In genomic region chr7:128724761-128725160, GRCm38 (mm10) we compare ENCODE assay signal across 8 mouse cellular contexts. TPM values are rescaled to one million over a fixed set of nuclear protein-coding genes. Genes with fewer than 3 reads are reported as not detected.
DNase-seq lines count a peak whose midpoint lies in the region; ATAC-seq and TF ChIP-seq lines count a peak whose summit lies in the region.

No protein-coding gene starts in this region.

- no peaks in the 10 kb centered on the region; the same call in 1 of the 2 replicates for H3K4me1 ChIP-seq in cerebellum, adult 2 months (ENCODE audit: control insufficient read depth, insufficient read depth, low read length)
- peaks cover 8% of the 10 kb centered on the region; the same call in 1 of the 2 replicates for H3K4me1 ChIP-seq in liver, postnatal 0 days (ENCODE audit: insufficient read depth)
- 0 out of 2 replicates have a peak, but pooled peaks cover 6% of the 10 kb centered on the region for H3K4me1 ChIP-seq in neural tube, embryonic 14.5 days (ENCODE audit: control insufficient read depth, insufficient read depth, low read length)

- H3K9ac ChIP-seq in liver, postnatal 0 days (replicated peaks): no peak overlapping the region
- H3K9ac ChIP-seq in neural tube, embryonic 14.5 days (replicated peaks; ENCODE audit: low read depth, low read length): no peak overlapping the region

- no peaks in the 10 kb centered on the region for H3K9me3 ChIP-seq in liver, postnatal 0 days (ENCODE audit: low read length)
- H3K9me3 ChIP-seq in neural tube, embryonic 14.5 days (ENCODE audit: control insufficient read depth, low read length): no peaks in the 10 kb centered on the region

- TF ChIP-seq EP300 in liver, postnatal 0 days (IDR thresholded peaks at IDR 0.05; ENCODE audit: low read depth): no peak

- ATAC-seq in hematopoietic stem cell, adult 5-6 weeks (replicated peaks in 1 of 2; ENCODE audit: insufficient read depth in 1 of 2, low FRiP score in 2 of 2, low TSS enrichment in 1 of 2, low read depth in 1 of 2, poor library complexity in 2 of 2, severe bottlenecking in 2 of 2): peak; percentile 89 to 94
- peak; percentile 82 for ATAC-seq in liver, postnatal 0 days
- peak; percentile 87 for ATAC-seq in neural tube, embryonic 14.5 days (ENCODE audit: low read depth)

- TF ChIP-seq CTCF in cerebellum, adult 2 months (IDR thresholded peaks at IDR 0.05; ENCODE audit: borderline replicate concordance, insufficient read depth, low read depth, low read length): peak; percentile 48; the same call in 1 of the 2 replicates
- peak; percentile 92 for TF ChIP-seq CTCF in layer of hippocampus, adult 2 months (conservative IDR thresholded peaks at IDR 0.05)
- TF ChIP-seq CTCF in liver, postnatal 0 days (IDR thresholded peaks at IDR 0.05; ENCODE audit: low read depth): peak; percentile 80

- no peak overlapping the region for H3K4me3 ChIP-seq in cerebellum, adult 2 months (replicated peaks; ENCODE audit: insufficient read depth, low read depth, low read length)
- H3K4me3 ChIP-seq in layer of hippocampus, adult 2 months: no peak overlapping the region
- no peak overlapping the region for H3K4me3 ChIP-seq in liver, postnatal 0 days (ENCODE audit: low read depth, low read length)
- H3K4me3 ChIP-seq in neural tube, embryonic 14.5 days (ENCODE audit: low read depth, low read length): no peak overlapping the region

- no peak overlapping the region for H3K27ac ChIP-seq in cerebellum, adult 2 months (ENCODE audit: insufficient read depth, low read length)
- H3K27ac ChIP-seq in layer of hippocampus, adult 2 months: peak overlapping the region; percentile 61
- H3K27ac ChIP-seq in liver, postnatal 0 days (ENCODE audit: low read depth): no peak overlapping the region
- no peak overlapping the region for H3K27ac ChIP-seq in neural tube, embryonic 14.5 days (ENCODE audit: low read depth, low read length)

- H3K4me2 ChIP-seq in liver, postnatal 0 days (ENCODE audit: low read depth, low read length): no peak overlapping the region
- H3K4me2 ChIP-seq in neural tube, embryonic 14.5 days (ENCODE audit: low read depth, low read length): no peak overlapping the region

- no peak for TF ChIP-seq POLR2A in cerebellum, adult 2 months (IDR thresholded peaks at IDR 0.05; ENCODE audit: borderline replicate concordance, insufficient read depth, low read length)

- no peaks in the 10 kb centered on the region for H3K27me3 ChIP-seq in cerebellum, adult 2 months (ENCODE audit: control insufficient read depth, insufficient read depth, low read length)
- no peaks in the 10 kb centered on the region for H3K27me3 ChIP-seq in liver, postnatal 0 days (ENCODE audit: insufficient read depth, low read length)
- no peaks in the 10 kb centered on the region for H3K27me3 ChIP-seq in neural tube, embryonic 14.5 days (ENCODE audit: control insufficient read depth, insufficient read depth, low read length)

- H3K36me3 ChIP-seq in liver, postnatal 0 days (replicated peaks; ENCODE audit: insufficient read depth, low read length): peaks cover 28% of the 10 kb centered on the region
- peaks cover 7% of the 10 kb centered on the region for H3K36me3 ChIP-seq in neural tube, embryonic 14.5 days (ENCODE audit: control insufficient read depth, insufficient read depth, low read length)

- DNase-seq in MEL-GATA-1-ER (ENCODE audit: extremely low read depth, low read depth): peak; percentile 41
- peak; percentile 62 to 78 for DNase-seq in cerebellum, adult 2 months
- peak; percentile 62 for DNase-seq in forelimb bud, embryonic 11.5 days (ENCODE audit: low read depth, low spot score)
- peak; percentile 74 to 88 for DNase-seq in layer of hippocampus, adult 2 months (ENCODE audit: low spot score in 2 of 2)
- DNase-seq in liver, postnatal 0 days: peak; percentile 47
- DNase-seq in thymus, postnatal 25 days: peak; percentile 74

- WGBS in cerebellum, adult 2 months: 1% methylated on average over 4 of the region's 4 CpGs
- WGBS in liver, postnatal 0 days (ENCODE audit: insufficient replicate concordance): 32% methylated on average over 4 of the region's 4 CpGs
- WGBS in neural tube, embryonic 14.5 days: 29% methylated on average over 4 of the region's 4 CpGs

RNA-seq across cellular contexts. Expression of gene Mcmbp, which starts 15.5 kb away (rescaled TPM):
- 20.5 and 22.6 TPM in 2 replicates for polyA plus RNA-seq in cerebellum, adult 2 months (2012; rRNA removed)
- 51.7 and 61.2 TPM in 2 replicates for total RNA-seq in hematopoietic stem cell, adult 5-6 weeks (2017)
- 10 to 100 TPM; 25.0 to 31.2 TPM for total RNA-seq in layer of hippocampus, adult 2 months (2021)
- 19.5 and 19.9 TPM in 2 replicates for polyA plus RNA-seq in liver, postnatal 0 days (2015; fragmentation: Nextera tagmentation; extraction: Ambion mirVana)
- polyA plus RNA-seq in neural tube, embryonic 14.5 days (2014; fragmentation: Nextera tagmentation; extraction: Ambion mirVana): 51.6 and 51.9 TPM in 2 replicates

RNA-seq across cellular contexts. Expression of gene Sec23ip, which starts 20.0 kb away (rescaled TPM):
- 18.2 and 21.7 TPM in 2 replicates for polyA plus RNA-seq in cerebellum, adult 2 months (2012; rRNA removed)
- total RNA-seq in hematopoietic stem cell, adult 5-6 weeks (2017): 29.7 and 38.0 TPM in 2 replicates
- 10 to 100 TPM; 46.9 to 59.3 TPM for total RNA-seq in layer of hippocampus, adult 2 months (2021)
- polyA plus RNA-seq in liver, postnatal 0 days (2015; fragmentation: Nextera tagmentation; extraction: Ambion mirVana): 10.2 and 11.3 TPM in 2 replicates
- polyA plus RNA-seq in neural tube, embryonic 14.5 days (2014; fragmentation: Nextera tagmentation; extraction: Ambion mirVana): 37.0 and 42.5 TPM in 2 replicates
